Mouse (Mus musculus) cerebellum, postnatal 10 days (tissue): ENCODE results near the gene Lrrc17.
"Not testable (repeated sequence)": the region's sequence is repeated elsewhere in the genome, so short reads cannot be mapped to it uniquely, and the experiment has no call there.

Source experiments
- DNase-seq, 2 experiments: peaks; one replicate each; pipeline ENCODE4 v3.0.0; 2021; ENCODE audit warnings: mixed read lengths in 2 of 2

Lrrc17 gene

DNA sequence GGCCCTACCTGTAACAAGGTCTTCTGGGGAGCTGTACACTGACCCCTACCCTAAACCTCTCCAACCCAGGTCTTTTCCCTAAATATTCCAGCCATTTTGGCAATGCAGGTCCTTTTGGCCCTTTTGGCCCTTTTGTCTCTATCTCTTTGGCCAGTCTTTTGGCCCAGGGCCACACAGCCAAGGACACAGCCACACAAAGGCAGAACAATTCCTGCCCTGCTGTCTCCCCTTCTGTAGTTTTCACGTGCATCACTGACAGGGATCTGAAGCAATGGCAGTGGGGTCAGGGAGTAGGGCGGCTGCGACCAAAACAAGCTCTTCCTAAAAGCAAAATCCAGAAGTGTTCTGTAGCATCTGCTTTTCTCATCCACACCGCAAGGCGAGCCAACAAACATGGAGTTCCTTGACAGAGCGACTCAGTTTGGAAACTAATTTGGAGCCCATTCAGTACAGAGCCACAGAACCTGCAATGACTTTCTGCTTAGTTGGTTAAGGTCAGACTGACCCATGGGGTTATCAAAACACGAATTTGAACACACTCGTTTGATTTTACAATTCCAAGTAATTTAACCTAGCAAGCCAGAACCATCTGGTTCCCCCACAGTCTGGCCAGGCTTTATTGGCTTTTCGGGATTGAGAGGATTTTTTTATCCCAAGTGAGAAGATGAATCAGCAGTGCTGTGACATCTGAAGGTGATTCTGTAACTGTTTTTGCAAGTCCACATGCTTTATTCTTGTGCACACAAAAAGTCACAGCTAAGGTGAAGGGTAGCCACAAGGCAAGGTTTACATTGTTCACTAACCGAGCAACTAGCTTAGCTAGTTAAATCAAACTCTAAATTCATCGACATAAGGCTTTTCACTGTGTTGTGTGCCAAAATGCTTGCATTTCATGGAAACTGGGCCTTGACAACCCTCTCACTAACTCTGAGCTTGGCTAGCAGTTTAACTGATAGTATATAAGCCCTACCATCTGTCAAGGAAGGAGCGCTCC lies 65.2 kb downstream of the Lrrc17 start:
- peak; percentile 63 for DNase-seq

DNA sequence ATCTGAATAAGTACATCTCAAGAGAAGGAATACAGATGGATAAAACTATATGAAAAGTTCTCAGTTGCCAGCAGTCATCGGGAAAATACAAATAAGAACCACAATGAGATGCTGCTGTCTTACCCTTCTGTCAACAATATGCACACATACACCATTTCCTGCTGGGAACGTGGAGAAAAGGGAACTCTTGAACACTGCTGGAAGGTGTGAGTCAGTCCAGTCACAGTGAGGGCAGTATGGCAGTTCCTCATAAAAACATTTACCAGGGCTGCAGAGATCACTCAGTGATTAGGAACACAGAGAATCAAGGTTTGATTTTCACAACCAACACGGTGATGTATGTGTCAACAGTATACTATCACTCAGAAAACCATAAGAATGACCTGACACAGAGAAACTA lies 67.6 kb downstream of the Lrrc17 start:
- no peak for DNase-seq

DNA sequence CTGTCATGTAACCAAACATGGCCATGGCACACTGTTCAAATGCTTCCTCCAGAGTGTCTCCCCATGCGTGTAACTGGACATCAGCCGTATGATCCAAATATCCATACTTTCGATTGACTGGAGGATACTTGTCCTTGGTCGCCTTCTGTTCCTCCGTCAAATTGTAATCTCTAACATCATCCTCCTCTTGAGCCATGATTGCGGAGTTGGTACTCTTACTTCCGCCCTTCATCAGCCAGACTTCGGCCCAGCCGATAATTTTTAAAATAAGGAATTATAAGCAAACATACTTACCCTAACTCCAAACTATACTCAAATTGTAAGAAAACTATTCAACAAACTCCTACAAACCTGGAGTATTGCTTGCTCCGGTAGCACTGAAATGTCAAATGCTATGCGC lies 70.9 kb downstream of the Lrrc17 start:
- not testable (repeated sequence) for DNase-seq

DNA sequence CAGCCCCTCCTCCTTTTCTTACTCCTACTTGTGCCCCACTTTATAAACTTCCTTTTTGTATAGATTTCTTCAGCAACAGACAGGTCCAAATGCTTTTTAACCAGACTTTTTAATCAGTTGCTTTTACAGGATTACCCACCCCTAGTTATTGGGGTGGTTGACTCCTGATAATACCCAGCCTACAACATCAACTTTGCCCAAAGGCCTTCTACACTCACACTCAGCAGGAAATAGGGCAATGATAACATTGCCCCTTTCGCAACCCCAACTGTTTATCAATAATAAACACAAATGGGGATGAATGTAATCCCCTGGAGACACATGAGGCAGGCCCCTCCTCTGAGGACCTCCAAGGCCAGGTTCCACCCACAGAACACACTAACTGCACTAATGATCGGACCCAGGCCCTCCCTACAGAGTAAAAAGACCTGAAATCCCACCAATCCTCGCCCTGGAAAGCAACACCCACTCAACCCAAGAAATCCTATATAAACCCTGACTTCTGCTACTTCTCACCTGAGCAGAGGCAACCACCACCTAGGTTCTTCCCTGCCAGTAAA lies 73.2 kb downstream of the Lrrc17 start:
- no peak for DNase-seq
